Mouse (Mus musculus) liver, embryonic 14.5 days (tissue): Measurements from ENCODE around the gene Syngr1. TPM values are rescaled to one million over a fixed set of nuclear protein-coding genes. Genes with fewer than 3 reads are reported as not detected.

Experiments used
- ATAC-seq: fragments of 200-750 bp; cut with Nextera tagmentation; 2 replicates; pipeline ENCODE4 v1.8.0; 2017; ENCODE audit warnings: moderate number of reproducible peaks, mild to moderate bottlenecking, moderate library complexity; ENCODE audit not compliant: insufficient read depth
- DNase-seq, 3 experiments: peaks; one replicate each; pipeline ENCODE4 v3.0.0-alpha.2; 2012 to 2013; ENCODE audit warnings: low read depth in 3 of 3, low spot score in 3 of 3
- H3K27ac ChIP-seq: fragments of 300-500 bp; sonication (generic); 2 replicates; pipeline ENCODE4 v1.5.1; 2014; ENCODE audit warnings: moderate library complexity, mild to moderate bottlenecking, control low read depth, inconsistent platforms
- H3K27me3 ChIP-seq: fragments of 300-500 bp; sonication (generic); 2 replicates; pipeline ENCODE4 v1.6.1; 2014; ENCODE audit warnings: mild to moderate bottlenecking, low read length, moderate library complexity; ENCODE audit not compliant: control insufficient read depth, insufficient read depth
- H3K36me3 ChIP-seq: fragments of 300-500 bp; sonication (generic); replicated peaks from 2 replicates; pipeline ENCODE4 v1.6.1; 2014; ENCODE audit warnings: low read depth; ENCODE audit not compliant: control insufficient read depth, insufficient read depth
- H3K4me1 ChIP-seq, 2 experiments: fragments of 200-500 bp in 1 of 2; fragments of 300-500 bp in 1 of 2; sonication (generic) in 1 of 2; replicated peaks; 2 replicates each; pipeline ENCODE4 v1.6.1; 2012 to 2014; ENCODE audit warnings: antibody characterized with exemption in 1 of 2, inconsistent platforms in 1 of 2, low read length in 1 of 2; ENCODE audit not compliant: control insufficient read depth in 2 of 2, insufficient read depth in 2 of 2
- H3K4me2 ChIP-seq: fragments of 300-500 bp; sonication (generic); 2 replicates; pipeline ENCODE4 v1.6.1; 2014; ENCODE audit warnings: low read depth, mild to moderate bottlenecking, control low read depth, moderate library complexity
- H3K4me3 ChIP-seq, 2 experiments: fragments of 200-500 bp in 1 of 2; fragments of 300-500 bp in 1 of 2; sonication (generic) in 1 of 2; 2 replicates each; pipeline ENCODE4 v1.5.1; 2012 to 2014; ENCODE audit warnings: low read depth in 2 of 2, low read length in 2 of 2, mild to moderate bottlenecking in 2 of 2, control low read depth in 1 of 2, inconsistent platforms in 1 of 2, moderate library complexity in 1 of 2; ENCODE audit not compliant: insufficient read depth in 1 of 2
- H3K9ac ChIP-seq: fragments of 300-500 bp; sonication (generic); replicated peaks from 2 replicates; pipeline ENCODE4 v1.6.1; 2014; ENCODE audit warnings: mild to moderate bottlenecking, control low read depth, moderate library complexity
- H3K9me3 ChIP-seq: fragments of 300-500 bp; sonication (generic); 2 replicates; pipeline ENCODE4 v1.6.1; 2016; ENCODE audit warnings: low read length, mixed read lengths; ENCODE audit not compliant: control insufficient read depth
- CTCF ChIP-seq: IDR thresholded peaks from 2 replicates; pipeline ENCODE4 v1.5.1; 2016; ENCODE audit warnings: antibody characterized with exemption, low read depth, control low read depth
- EP300 ChIP-seq: IDR thresholded peaks from 2 replicates; pipeline ENCODE4 v1.6.1; 2016; ENCODE audit warnings: antibody characterized with exemption, low read depth
- WGBS: fragments of 180-500 bp; shearing (Covaris S2); extraction: QIAGEN DNeasy Blood & Tissue Kit; methylation state at CpG from one replicate; pipeline ENCODE4 v1.1.7; 2014; ENCODE audit not compliant: insufficient replicate concordance; 5-methylcytosine and 5-hydroxymethylcytosine counted together
- polyA plus RNA-seq, 2 experiments: library from polyadenylated mRNA; depleted of rRNA in 1 of 2; stranded (reverse) in 1 of 2; unstranded in 1 of 2; fragments of >200 nt; fragmentation: Nextera tagmentation in 1 of 2; extraction: Ambion mirVana in 1 of 2; gene quantifications; 2 replicates each; pipeline versions ENCODE4 v1.2.1 to v1.2.3; 2012 to 2014

Gene Syngr1
- polyA plus RNA-seq, 2 experiments, result 10.4 to 14.4 TPM

- WGBS, result 8% methylated on average over 1 of the region's 1 CpGs
- Histone ChIP-seq H3K4me3 (no peak overlapping the region), H3K9me3 (no peaks in the 10 kb centered on the region), H3K27ac (no peak overlapping the region), H3K36me3 (no peaks in the 10 kb centered on the region), H3K27me3 (no peaks in the 10 kb centered on the region), H3K9ac (no peak overlapping the region), H3K4me1 (peaks cover 35 to 43% of the 10 kb centered on the region in 2 experiments), H3K4me2 (no peak overlapping the region)
- DNase-seq (peak in 1 of 3 experiments; percentile 51), ATAC-seq (no peak)
- TF ChIP-seq EP300, result no peak
- peak; percentile 59 for TF ChIP-seq CTCF
These were observed 36.1 kb downstream of the Syngr1 start for GRCm38 (mm10) chr15:80127191-80127590.

- peak overlapping the region; percentile 74 for H3K4me2 ChIP-seq
These were observed 38.8 kb downstream of the Syngr1 start for GRCm38 (mm10) chr15:80129982-80130381.

GRCm38 (mm10) chr15:80130689-80131088 lies 39.6 kb downstream of the Syngr1 start:
- ATAC-seq, result peak; percentile 71
- peak; percentile 85 to 89 (median 86) for DNase-seq
- peak overlapping the region; percentile 72 for H3K9ac ChIP-seq
- no peaks in the 10 kb centered on the region for H3K9me3 ChIP-seq
- no peaks in the 10 kb centered on the region for H3K27me3 ChIP-seq
- no peaks in the 10 kb centered on the region for H3K36me3 ChIP-seq
- 18% methylated on average over 5 of the region's 5 CpGs for WGBS
- H3K4me2 ChIP-seq, result peak overlapping the region; percentile 74
- TF ChIP-seq CTCF (no peak), EP300 (peak; percentile 99)
- peak overlapping the region; percentile 33 to 45 for H3K4me3 ChIP-seq
- peaks cover 53 to 65% of the 10 kb centered on the region in 2 experiments for H3K4me1 ChIP-seq
- H3K27ac ChIP-seq, result peak overlapping the region; percentile 96

More at GRCm38 (mm10) chr15:80129982-80130381, 38.8 kb downstream of the Syngr1 start:
- Histone ChIP-seq H3K27me3 (no peaks in the 10 kb centered on the region), H3K9me3 (no peaks in the 10 kb centered on the region), H3K4me1 (peaks cover 48 to 60% of the 10 kb centered on the region in 2 experiments), H3K4me3 (no peak overlapping the region), H3K27ac (peak overlapping the region; percentile 96), H3K9ac (peak overlapping the region; percentile 72), H3K36me3 (no peaks in the 10 kb centered on the region)
- ATAC-seq (no peak), DNase-seq (peak in 1 of 3 experiments; percentile 36)
- TF ChIP-seq CTCF (no peak), EP300 (peak; percentile 58)
- 40% methylated on average over 6 of the region's 6 CpGs for WGBS

GRCm38 (mm10) chr15:80131421-80131820 lies 40.3 kb downstream of the Syngr1 start:
- Histone ChIP-seq H3K4me2 (peak overlapping the region; percentile 74), H3K4me1 (peaks cover 55 to 70% of the 10 kb centered on the region in 2 experiments)
- DNase-seq, result no peak

GRCm38 (mm10) chr15:80132452-80132851 lies 41.3 kb downstream of the Syngr1 start:
- ATAC-seq (no peak), DNase-seq (no peak)
- peak overlapping the region; percentile 4 to 91; a peak in 3 of 4 replicates for H3K4me3 ChIP-seq
- peaks cover 2% of the 10 kb centered on the region for H3K36me3 ChIP-seq
- H3K27me3 ChIP-seq, result no peaks in the 10 kb centered on the region
- H3K4me2 ChIP-seq, result peak overlapping the region; percentile 94
- TF ChIP-seq EP300 (no peak), CTCF (no peak)
- no peaks in the 10 kb centered on the region for H3K9me3 ChIP-seq
- peak overlapping the region; percentile 93 for H3K27ac ChIP-seq
- peaks cover 55 to 74% of the 10 kb centered on the region in 2 experiments for H3K4me1 ChIP-seq
- H3K9ac ChIP-seq, result peak overlapping the region; percentile 98
- WGBS, result 73% methylated on average over 9 of the region's 9 CpGs

More at GRCm38 (mm10) chr15:80131421-80131820, 40.3 kb downstream of the Syngr1 start:
- Histone ChIP-seq H3K27me3 (no peaks in the 10 kb centered on the region), H3K4me3 (no peak overlapping the region), H3K36me3 (peaks cover 2% of the 10 kb centered on the region; the same call in 1 of the 2 replicates), H3K27ac (peak overlapping the region; percentile 96), H3K9me3 (no peaks in the 10 kb centered on the region), H3K9ac (no peak overlapping the region; the same call in 1 of the 2 replicates)
- ATAC-seq, result no peak
- WGBS, result 45% methylated on average over 6 of the region's 6 CpGs
- TF ChIP-seq EP300, result no peak
- no peak for TF ChIP-seq CTCF
